Mouse (Mus musculus): ENCODE measurements at regions not wholly inside any gene's neighbourhood (a gene's known extent, or its start where the extent isn't known, plus 50 kb on each side); places are given as distances from the start of the nearest gene placed in this dataset.

- TF ChIP-seq EP300 (IDR thresholded peaks at IDR 0.05; ENCODE audit: low read depth in 1 of 2, low read length in 2 of 2) (no peak), CTCF (IDR thresholded peaks at IDR 0.05 in 2 of 3, conservative IDR thresholded peaks at IDR 0.05 in 1 of 3; ENCODE audit: control insufficient read depth in 1 of 3, insufficient read depth in 1 of 3, low read depth in 2 of 3, low read length in 3 of 3, poor library complexity in 1 of 3, severe bottlenecking in 1 of 3) (no peak), TBP (IDR thresholded peaks at IDR 0.05; ENCODE audit: low read depth, low read length) (no peak), E2F4 (IDR thresholded peaks at IDR 0.05; ENCODE audit: borderline replicate concordance, low read depth, low read length) (no peak), ZC3H11A (IDR thresholded peaks at IDR 0.05; ENCODE audit: low read depth, low read length) (no peak), USF1 (IDR thresholded peaks at IDR 0.05; ENCODE audit: low read depth, low read length) (no peak), POLR2A (IDR thresholded peaks at IDR 0.05; ENCODE audit: control insufficient read depth in 1 of 2, insufficient read depth in 1 of 2, low read depth in 1 of 2, low read length in 2 of 2, poor library complexity in 1 of 2) (no peak), KAT2A (conservative IDR thresholded peaks at IDR 0.05; ENCODE audit: low read depth, low read length) (no peak), ZMIZ1 (IDR thresholded peaks at IDR 0.05; ENCODE audit: low read depth, low read length) (no peak), BHLHE40 (IDR thresholded peaks at IDR 0.05; ENCODE audit: borderline replicate concordance, low read depth, low read length) (no peak), MAFK (IDR thresholded peaks at IDR 0.05; ENCODE audit: borderline replicate concordance, low read depth, low read length) (no peak)
Observed at GRCm38 (mm10) chr7:34471003-34471402, 77.9 kb upstream of the Lsm14a start.
